Mouse (Mus musculus) testis, postnatal 14 days (tissue): ENCODE measurements at regions not wholly inside any gene's neighbourhood (a gene's known extent, or its start where the extent isn't known, plus 50 kb on each side); places are given as distances from the start of the nearest gene placed in this dataset.

Experiments
- DNase-seq: peaks from one replicate; pipeline ENCODE4 v3.0.0; 2021; ENCODE audit warnings: low spot score

DNA sequence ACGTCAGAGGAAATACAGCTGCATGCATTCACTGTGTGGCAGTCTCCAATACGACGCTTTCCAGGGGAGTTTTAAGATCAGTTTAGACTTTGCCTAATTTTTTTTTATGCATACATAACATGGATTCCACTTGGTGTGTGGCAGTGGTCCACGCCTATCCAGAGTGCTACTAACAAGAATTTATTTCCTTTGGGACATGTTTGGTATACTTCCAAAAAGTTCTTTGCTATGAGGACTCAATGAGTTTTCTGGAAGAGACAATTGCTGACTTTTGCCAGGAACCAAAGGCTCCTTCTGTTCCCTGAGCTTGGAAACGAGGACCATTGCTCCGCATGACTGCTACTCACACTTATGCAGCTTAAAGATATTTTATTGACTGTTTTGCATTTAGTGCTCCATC is 59.2 kb downstream of the Marcks start:
- DNase-seq: no peak

DNA sequence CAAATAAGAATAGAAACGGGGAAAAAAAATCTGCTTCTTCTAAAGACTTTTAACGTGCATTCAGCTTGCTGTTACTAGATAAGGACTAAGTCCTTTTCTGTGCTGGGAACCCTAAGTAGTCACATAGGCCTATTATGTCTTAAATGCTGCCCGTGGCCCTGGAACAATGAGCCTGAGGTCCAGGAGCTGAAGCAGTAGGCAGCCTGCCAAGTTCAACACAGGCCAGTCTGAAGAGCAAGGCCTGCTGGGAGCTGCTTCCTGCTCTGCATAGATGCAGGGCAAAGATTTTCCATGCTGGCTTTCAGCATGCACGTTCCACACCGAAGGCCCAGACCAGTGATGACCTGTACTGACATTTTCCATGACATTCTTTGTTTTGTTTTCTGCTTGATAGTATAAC is 60.3 kb downstream of the Marcks start:
- DNase-seq: peak; percentile 60

DNA sequence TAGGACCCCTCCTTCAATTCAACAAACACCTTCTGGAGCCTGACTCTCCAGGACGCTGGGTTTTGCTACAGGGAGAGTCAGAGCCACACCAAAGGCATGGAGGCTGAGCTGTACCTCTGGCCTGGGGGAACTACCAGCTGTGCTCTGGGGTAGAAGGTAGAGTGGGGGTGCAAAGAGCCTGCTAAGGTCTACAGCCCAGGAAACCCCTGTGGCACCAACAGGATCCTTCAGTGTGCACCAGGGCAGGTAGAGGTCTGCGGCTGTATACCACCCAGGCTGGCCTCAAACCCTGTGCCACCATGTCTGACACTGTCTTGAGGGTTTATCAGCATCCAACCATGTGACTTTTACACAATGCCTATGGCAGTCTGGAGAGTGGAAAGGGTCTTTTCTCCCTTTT is 61.0 kb downstream of the Marcks start:
- no peak for DNase-seq

DNA sequence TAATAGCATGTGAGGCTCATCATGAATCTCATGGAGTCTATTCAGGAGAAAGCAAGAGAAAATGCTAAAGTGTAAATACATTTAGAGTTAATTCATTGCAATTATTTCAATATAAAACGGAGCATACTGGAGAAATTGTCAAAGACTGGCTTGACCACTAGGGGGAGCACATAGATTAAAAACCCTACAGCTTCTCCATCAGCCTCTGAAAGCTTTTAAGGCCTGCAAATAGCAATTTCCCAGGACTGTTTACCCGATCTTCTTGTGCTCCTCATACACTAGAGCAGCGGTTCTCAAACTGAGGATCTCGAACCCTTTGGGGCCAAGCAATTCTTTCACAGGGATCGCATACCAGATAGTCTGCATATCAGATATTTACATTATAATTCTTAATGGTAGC is 65.9 kb downstream of the Marcks start:
- peak; percentile 25 for DNase-seq

DNA sequence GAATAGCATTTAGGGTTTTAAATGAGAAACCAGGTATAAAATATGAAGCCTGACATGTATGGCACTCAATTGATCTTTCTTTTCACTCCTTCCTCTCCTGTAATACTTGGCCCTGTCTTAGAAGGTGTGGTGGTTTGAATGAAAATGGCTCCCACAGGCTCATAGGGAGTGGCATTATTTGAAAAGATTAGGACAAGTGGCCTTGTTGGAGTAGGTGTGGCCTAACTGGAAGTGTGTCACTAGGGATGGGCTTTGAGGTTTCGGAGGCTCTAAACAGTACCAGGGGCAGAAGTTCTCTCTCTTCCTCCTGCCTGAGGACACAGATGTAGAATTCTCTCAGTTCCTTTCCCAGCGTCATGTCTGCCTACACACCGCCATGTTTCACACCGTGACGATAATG is 66.7 kb downstream of the Marcks start:
- no peak for DNase-seq

DNA sequence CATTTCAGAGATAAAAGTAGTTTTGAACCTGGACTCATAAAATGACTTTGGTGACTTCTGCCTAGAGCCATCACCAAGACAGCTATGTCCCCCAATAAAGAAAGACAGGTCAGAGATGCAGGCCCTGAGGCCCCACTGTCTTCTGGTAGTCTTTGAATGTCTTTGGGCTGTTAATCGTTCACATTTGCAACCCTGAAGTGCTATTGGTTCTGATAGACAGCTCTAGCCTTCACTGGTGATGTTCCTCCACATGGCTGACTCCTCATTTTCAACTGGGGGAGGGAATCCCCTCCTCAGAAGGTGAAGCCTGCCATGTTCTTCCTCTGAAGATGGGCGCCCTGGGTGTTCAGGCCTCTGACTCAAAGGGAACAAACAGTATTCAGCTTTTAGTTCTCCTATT is 67.3 kb downstream of the Marcks start:
- DNase-seq: no peak
